Mouse (Mus musculus) hindlimb bud, embryonic 11.5 days (tissue): Measurements from ENCODE around the gene Ylpm1.

Experiments
- DNase-seq: peaks from one replicate; pipeline ENCODE4 v3.0.0-alpha.2; 2012; ENCODE audit warnings: low read depth, low spot score; ENCODE audit errors: extremely low spot score

Ylpm1 gene

GRCm38 (mm10) chr12:84996083-84996496, at the start of gene Ylpm1:
TSS of gene Ylpm1 (plus strand) at chr12:84996321.
- peak; percentile 98 for DNase-seq

GRCm38 (mm10) chr12:84947894-84948583, 48.1 kb upstream of the Ylpm1 start:
- no peak for DNase-seq

- DNase-seq, result no peak
These were observed 47.4 kb upstream of the Ylpm1 start for GRCm38 (mm10) chr12:84948584-84949285.

- no peak for DNase-seq
These were observed 45.4 kb upstream of the Ylpm1 start for GRCm38 (mm10) chr12:84950763-84951162.

GRCm38 (mm10) chr12:84951531-84951930, 44.6 kb upstream of the Ylpm1 start:
- no peak for DNase-seq

- DNase-seq, result no peak
These were observed 43.8 kb upstream of the Ylpm1 start for GRCm38 (mm10) chr12:84952351-84952750.

- DNase-seq, result no peak
These were observed 39.8 kb upstream of the Ylpm1 start for GRCm38 (mm10) chr12:84956317-84956716.

- no peak for DNase-seq
These were observed 37.2 kb upstream of the Ylpm1 start for GRCm38 (mm10) chr12:84958794-84959356.

GRCm38 (mm10) chr12:84962606-84963005, 33.5 kb upstream of the Ylpm1 start:
- DNase-seq, result no peak

GRCm38 (mm10) chr12:84968831-84969655, 27.1 kb upstream of the Ylpm1 start:
- DNase-seq, result no peak

- no peak for DNase-seq
These were observed 26.3 kb upstream of the Ylpm1 start for GRCm38 (mm10) chr12:84969656-84970427.

GRCm38 (mm10) chr12:84970428-84971096, 25.6 kb upstream of the Ylpm1 start, which contains the start of the genes Fcf1 and Arel1:
TSS of gene Fcf1 (plus strand) at chr12:84970897.
TSS of gene Arel1 (minus strand) at chr12:84970900.
- DNase-seq, result peak; percentile 87

- no peak for DNase-seq
These were observed 16.8 kb upstream of the Ylpm1 start for GRCm38 (mm10) chr12:84979264-84979862.

- DNase-seq, result no peak
These were observed 6.7 kb upstream of the Ylpm1 start for GRCm38 (mm10) chr12:84989456-84989855.

GRCm38 (mm10) chr12:84995112-84995761, 884 bp upstream of the Ylpm1 start:
- DNase-seq, result no peak

GRCm38 (mm10) chr12:84996501-84997398, 629 bp downstream of the Ylpm1 start:
- no peak for DNase-seq

GRCm38 (mm10) chr12:84999053-84999452, 2.9 kb downstream of the Ylpm1 start:
- DNase-seq, result no peak

- DNase-seq, result no peak
These were observed 10.1 kb downstream of the Ylpm1 start for GRCm38 (mm10) chr12:85006206-85006605.
